Mouse (Mus musculus): ENCODE results near the gene Copg2. TPM values are rescaled to one million over a fixed set of nuclear protein-coding genes. Genes with fewer than 3 reads are reported as not detected.

Gene Copg2
- total RNA-seq, 2 experiments from 2014 or later, result 71.5 to 74.2 TPM

DNA sequence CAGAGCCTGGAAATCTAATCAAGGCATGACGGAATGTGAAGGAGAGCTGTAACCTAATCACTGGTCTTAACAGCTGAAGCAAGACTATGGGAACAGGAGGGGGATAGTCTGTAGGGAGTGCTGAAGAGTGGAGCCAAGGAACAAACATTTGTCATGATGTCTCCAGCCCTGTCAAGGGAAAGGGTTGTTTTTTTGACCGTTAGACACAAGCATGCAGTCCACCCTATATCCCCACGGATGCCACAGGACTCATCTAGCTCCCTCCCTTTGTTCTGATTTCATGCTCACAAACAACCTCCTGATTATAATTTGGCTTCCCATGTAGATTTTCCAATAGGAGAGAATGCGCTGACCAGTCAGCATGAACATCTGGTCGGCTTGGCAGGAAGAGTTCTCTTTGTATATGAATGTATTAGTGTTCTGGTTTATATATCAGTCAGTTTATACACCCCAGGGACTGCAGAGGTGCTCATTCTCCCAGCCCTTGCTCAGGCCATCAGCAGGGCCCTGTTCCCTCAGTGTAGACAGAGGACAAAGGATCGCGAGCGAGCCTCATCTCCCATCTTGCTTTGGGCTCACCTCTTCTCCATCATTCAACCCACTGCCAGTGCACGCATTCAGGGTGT is 192.5 kb downstream of the Copg2 start:
- no peak for DNase-seq (ENCODE audit: low spot score in 2 of 2)
- intact Hi-C loops (cut with DNase I), result no loop called here

DNA sequence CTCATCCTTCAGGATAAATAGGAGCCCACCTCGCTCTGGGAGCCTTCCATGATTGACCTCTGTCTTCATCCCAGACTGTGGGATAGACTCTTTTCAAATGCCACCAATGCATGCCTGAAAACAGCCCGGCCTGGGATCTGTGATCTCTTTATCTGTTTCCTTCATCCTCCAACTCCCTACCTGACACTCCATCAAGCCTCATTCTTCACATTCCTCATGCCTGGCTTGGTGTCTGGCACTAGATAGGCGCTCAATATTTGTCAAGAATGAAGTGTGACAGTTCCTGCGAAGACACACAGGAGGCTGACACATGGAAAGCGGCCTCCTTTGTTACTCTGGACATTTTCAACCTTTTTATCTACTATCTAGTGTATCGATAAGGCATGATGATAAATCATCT is 193.1 kb downstream of the Copg2 start:
- intact Hi-C loops (cut with DNase I), result no loop called here

DNA sequence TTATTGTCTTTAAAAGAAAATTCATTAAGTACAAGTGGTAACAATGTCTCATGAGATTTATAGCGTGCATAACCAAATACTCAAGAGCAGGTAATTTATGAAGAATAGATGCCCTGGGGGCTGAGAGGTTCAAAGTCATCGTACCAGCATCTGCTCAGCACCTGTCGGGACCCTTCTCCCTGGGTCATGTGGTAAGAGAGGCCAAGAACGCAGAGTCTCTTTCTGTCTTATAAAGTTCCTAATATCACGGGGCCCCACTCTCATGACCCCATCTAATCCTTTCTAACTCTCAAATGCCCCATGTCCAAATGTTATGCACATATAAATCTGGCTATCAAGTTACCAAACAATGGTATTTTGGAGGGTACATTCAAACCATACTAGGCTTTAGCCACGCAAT is 193.7 kb downstream of the Copg2 start:
- DNase-seq (ENCODE audit: low spot score in 2 of 2), result no peak
- intact Hi-C loops (cut with DNase I), result no loop called here

More for the DNA sequence above, 193.1 kb downstream of the Copg2 start:
- DNase-seq (ENCODE audit: low spot score in 2 of 2), result no peak

DNA sequence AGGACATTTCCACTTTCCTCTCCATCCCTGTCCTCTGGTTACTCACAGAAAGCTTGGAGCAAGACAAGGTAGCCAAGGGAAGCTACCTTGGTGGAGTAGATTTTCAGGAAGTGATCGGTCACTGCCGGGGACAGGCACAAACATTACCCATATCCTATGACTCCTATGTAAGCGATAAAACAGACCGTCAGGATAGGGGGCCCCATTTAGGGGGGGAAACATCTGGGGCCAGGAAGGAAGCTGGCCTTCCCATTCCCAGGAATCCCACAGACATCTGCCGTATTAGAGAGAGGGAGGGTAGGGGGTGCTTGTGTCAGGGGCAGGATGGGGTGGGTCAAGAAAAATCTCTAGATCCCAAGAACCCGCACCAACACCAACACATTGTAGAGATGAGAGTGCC is 196.4 kb downstream of the Copg2 start:
- no peak for DNase-seq (ENCODE audit: low spot score in 2 of 2)
- intact Hi-C loops (cut with DNase I), result no loop called here

DNA sequence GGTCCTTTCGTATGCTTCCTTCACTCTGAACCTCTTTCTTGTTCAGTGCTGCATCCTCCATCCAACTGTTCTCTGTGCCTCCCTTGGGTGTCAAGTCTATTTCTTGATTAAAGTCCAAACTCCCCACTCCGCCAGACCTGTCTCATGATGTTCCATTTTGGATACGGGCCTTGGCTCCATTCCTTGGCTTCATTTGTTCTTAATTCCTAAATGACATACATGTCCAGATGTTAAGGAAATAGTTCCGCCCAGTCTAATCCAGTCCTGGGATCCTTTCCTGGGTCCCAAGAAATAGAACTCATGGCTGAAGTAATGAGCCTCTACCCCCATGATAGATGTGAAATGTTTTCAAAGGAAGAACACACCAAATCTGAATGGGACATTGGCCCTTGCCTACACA is 198.6 kb downstream of the Copg2 start:
- intact Hi-C loops (cut with DNase I), result no loop called here
- DNase-seq (ENCODE audit: low spot score in 2 of 2), result no peak

Small RNAs within 50 kb of the gene (microRNA-seq; reads per million reads assigned to microRNA genes)
- gene Mir335, result 2,812 to 3,832 reads per million in 2 experiments

Other genes starting within 250 kb of the Copg2 start
- 1 to 10 TPM; 7.5 to 8.1 TPM for gene Cep41, start 203.0 kb downstream of the Copg2 start, total RNA-seq (2021)
- 100 to 1,000 TPM; 120 to 124 TPM for gene Mest, start 173.2 kb downstream of the Copg2 start, total RNA-seq (2021)
- gene Tsga13, start 18.8 kb upstream of the Copg2 start, total RNA-seq (2021), result not detected
- gene Klf14, start 62.3 kb upstream of the Copg2 start, total RNA-seq (2021), result under 1 TPM; 0.48 to 0.53 TPM

Measured in left cerebral cortex, postnatal 25 days (tissue).